Mouse (Mus musculus) ES-E14 (cell line): Measurements from ENCODE around the gene Naa38. TPM values are rescaled to one million over a fixed set of nuclear protein-coding genes. Genes with fewer than 3 reads are reported as not detected.

ENCODE experiments used
- DNase-seq: peaks from one replicate; pipeline ENCODE4 v3.0.0-alpha.2; 2013; ENCODE audit warnings: low read depth, low spot score
- H3K27ac ChIP-seq: 2 replicates; pipeline ENCODE4 v1.5.1; 2012; ENCODE audit warnings: low read depth, mild to moderate bottlenecking, low read length, moderate library complexity, mixed read lengths; ENCODE audit not compliant: poor library complexity, insufficient read depth, severe bottlenecking
- H3K36me3 ChIP-seq: 2 replicates; pipeline ENCODE4 v1.6.1; 2012; ENCODE audit warnings: mild to moderate bottlenecking, low read length, moderate library complexity, mixed read lengths; ENCODE audit not compliant: control insufficient read depth, poor library complexity, insufficient read depth, severe bottlenecking
- H3K4me1 ChIP-seq, 2 experiments: fragments of 150-350 bp in 1 of 2; sonication (generic) in 1 of 2; 2 replicates each; pipeline ENCODE4 v1.6.1; 2012; ENCODE audit warnings: low read length in 2 of 2, mild to moderate bottlenecking in 1 of 2, mixed read lengths in 1 of 2; ENCODE audit not compliant: control insufficient read depth in 2 of 2, insufficient read depth in 2 of 2, poor library complexity in 1 of 2
- H3K4me3 ChIP-seq, 2 experiments: fragments of 150-350 bp in 1 of 2; sonication (generic) in 1 of 2; 2 replicates each; pipeline ENCODE4 v1.5.1; 2012; ENCODE audit warnings: low read length in 2 of 2, low read depth in 1 of 2, mild to moderate bottlenecking in 1 of 2, mixed read lengths in 1 of 2; ENCODE audit not compliant: insufficient read depth in 1 of 2, poor library complexity in 1 of 2, severe bottlenecking in 1 of 2
- H3K9ac ChIP-seq: 2 replicates; pipeline ENCODE4 v1.6.1; 2012; ENCODE audit warnings: low read depth, mild to moderate bottlenecking, low read length, mixed read lengths; ENCODE audit not compliant: poor library complexity, insufficient read depth, severe bottlenecking
- H3K9me3 ChIP-seq: fragments of 150-350 bp; sonication (generic); 2 replicates; pipeline ENCODE4 v1.6.1; 2012; ENCODE audit warnings: low read depth, mild to moderate bottlenecking, low read length; ENCODE audit not compliant: control insufficient read depth, insufficient read depth
- CHD2 ChIP-seq: IDR thresholded peaks from 2 replicates; pipeline ENCODE4 v1.6.1; 2014; ENCODE audit warnings: mild to moderate bottlenecking, low read depth, low read length, inconsistent platforms
- HCFC1 ChIP-seq: IDR thresholded peaks from 2 replicates; pipeline ENCODE4 v1.6.1; 2012; ENCODE audit warnings: low read length, inconsistent platforms, borderline replicate concordance; ENCODE audit not compliant: insufficient read depth
- MAFK ChIP-seq: IDR thresholded peaks from 2 replicates; pipeline ENCODE4 v1.6.1; 2014; ENCODE audit warnings: mild to moderate bottlenecking, low read depth, low read length, inconsistent platforms; ENCODE audit not compliant: insufficient read depth
- ZC3H11A ChIP-seq: IDR thresholded peaks from 2 replicates; pipeline ENCODE4 v1.6.1; 2012; ENCODE audit warnings: low read depth, mild to moderate bottlenecking, inconsistent platforms, low read length, borderline replicate concordance
- ZNF384 ChIP-seq: IDR thresholded peaks from 2 replicates; pipeline ENCODE4 v1.6.1; 2012; ENCODE audit warnings: low read depth, low read length, inconsistent platforms
- in situ Hi-C, 2 experiments: fragments of 600-800 bp; cut with MboI; formaldehyde crosslinking; loops; one replicate each; pipeline ENCODE4 v1.15.1; 2025; ENCODE audit warnings: low sequenced_read_pairs in 2 of 2, inconsistent platforms in 1 of 2; ENCODE audit not compliant: unreplicated experiment in 2 of 2
- total RNA-seq: library from RNA; depleted of rRNA; stranded (reverse); fragments of 300-350 nt; gene quantifications from 2 replicates; pipeline ENCODE4 v1.2.3, GENCODE M21; 2012

Gene Naa38
- total RNA-seq, 1 experiment: 202 TPM

- in situ Hi-C loops: no loop called here
- peaks cover 0 to 26% of the 10 kb centered on the region in 2 experiments; a peak in 2 of 4 replicates for H3K4me1 ChIP-seq
These were observed 25.9 kb upstream of the Naa38 start, which contains the start of gene Chd3 for GRCm38 (mm10) chr11:69369215-69369989. Chd3 (minus strand) TSS chr11:69369406.

GRCm38 (mm10) chr11:69369990-69370816, 25.1 kb upstream of the Naa38 start:
- TF ChIP-seq ZNF384: peak; percentile 24; the same call in 1 of the 2 replicates
- TF ChIP-seq ZC3H11A: no peak
- Histone ChIP-seq H3K9ac (no peak overlapping the region), H3K27ac (no peak overlapping the region), H3K9me3 (no peaks in the 10 kb centered on the region), H3K36me3 (no peaks in the 10 kb centered on the region), H3K4me3 (no peak overlapping the region), H3K4me1 (peaks cover 0 to 26% of the 10 kb centered on the region in 2 experiments; a peak in 2 of 4 replicates)
- in situ Hi-C loops: no loop called here
- no peak for DNase-seq

More at GRCm38 (mm10) chr11:69369215-69369989, 25.9 kb upstream of the Naa38 start, which contains the start of gene Chd3:
- Histone ChIP-seq H3K9me3 (no peaks in the 10 kb centered on the region), H3K9ac (peak within 1 kb of the TSS; percentile 76), H3K27ac (no peak within 1 kb of the TSS; the same call in 1 of the 2 replicates), H3K4me3 (peak within 1 kb of the TSS; percentile 77 to 89), H3K36me3 (no peaks in the 10 kb centered on the region)
- no peak for DNase-seq
- TF ChIP-seq ZC3H11A (no peak), CHD2 (no peak), HCFC1 (no peak), ZNF384 (no peak), MAFK (no peak)

- no peak overlapping the region for H3K27ac ChIP-seq
- no peak overlapping the region for H3K4me3 ChIP-seq
- TF ChIP-seq MAFK (no peak), ZC3H11A (no peak), ZNF384 (no peak), HCFC1 (no peak), CHD2 (no peak)
- H3K9ac ChIP-seq: no peak overlapping the region
- in situ Hi-C loops: no loop called here
- H3K36me3 ChIP-seq: no peaks in the 10 kb centered on the region
- DNase-seq: no peak
- H3K9me3 ChIP-seq: no peaks in the 10 kb centered on the region
- H3K4me1 ChIP-seq: peaks cover 0 to 21% of the 10 kb centered on the region in 2 experiments; a peak in 2 of 4 replicates
These were observed 24.5 kb upstream of the Naa38 start for GRCm38 (mm10) chr11:69370817-69371215.

- in situ Hi-C loops: no loop called here
- Histone ChIP-seq H3K9me3 (no peaks in the 10 kb centered on the region), H3K9ac (no peak overlapping the region), H3K36me3 (no peaks in the 10 kb centered on the region), H3K4me3 (no peak overlapping the region), H3K27ac (no peak overlapping the region), H3K4me1 (peaks cover 0 to 17% of the 10 kb centered on the region in 2 experiments; a peak in 2 of 4 replicates)
- TF ChIP-seq MAFK: no peak
- TF ChIP-seq ZNF384: no peak
- TF ChIP-seq ZC3H11A: no peak
- TF ChIP-seq CHD2: no peak
- TF ChIP-seq HCFC1: no peak
- no peak for DNase-seq
These were observed 23.7 kb upstream of the Naa38 start for GRCm38 (mm10) chr11:69371601-69372000.
